Mouse (Mus musculus) lung, postnatal 14 days (tissue): ENCODE data around the gene Nup160.

ENCODE experiments used
- DNase-seq: peaks from one replicate; pipeline ENCODE4 v3.0.0; 2021

The Nup160 gene

DNA sequence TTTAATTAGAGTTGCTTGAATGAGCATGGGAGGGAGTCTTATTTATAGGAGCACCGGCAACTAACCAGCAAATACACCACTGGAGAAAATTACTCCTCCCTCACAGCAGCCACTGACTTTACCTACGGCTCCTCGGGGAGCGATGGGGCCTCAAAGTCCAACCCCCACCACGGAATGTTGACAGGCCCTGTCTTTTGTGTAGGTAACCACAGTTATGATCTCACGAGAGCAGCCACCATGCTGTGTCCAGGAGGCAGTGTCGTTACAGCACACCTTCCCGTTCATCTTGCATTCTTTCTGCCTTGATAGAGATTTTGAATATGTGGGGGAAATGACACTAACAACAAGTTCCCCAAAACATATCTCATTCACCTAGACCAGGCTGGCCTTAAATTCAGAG is at the start of gene Nup160:
TSS of gene Nup160 (plus strand) at position 209 of the 400 bp plus-strand sequence.
- DNase-seq: no peak

DNA sequence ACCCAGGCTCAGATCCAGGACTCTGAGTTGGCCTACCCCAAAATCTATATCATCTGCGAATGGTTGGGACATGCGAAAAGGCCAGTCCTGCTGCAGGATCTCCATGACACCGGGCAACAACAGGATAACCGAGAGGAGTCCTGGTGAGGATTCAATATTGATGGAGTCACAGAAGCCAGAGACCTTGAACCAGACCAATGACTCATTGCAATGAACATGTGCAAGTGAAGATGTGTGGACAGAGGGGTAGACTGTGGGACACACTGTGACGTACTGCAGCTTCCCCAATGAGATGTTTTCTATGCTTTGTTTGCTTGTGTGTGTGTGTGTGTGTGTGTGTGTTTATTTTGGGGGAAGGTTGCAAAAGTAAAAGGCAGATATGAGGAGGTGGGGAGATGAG is 48.8 kb upstream of the Nup160 start:
- no peak for DNase-seq

DNA sequence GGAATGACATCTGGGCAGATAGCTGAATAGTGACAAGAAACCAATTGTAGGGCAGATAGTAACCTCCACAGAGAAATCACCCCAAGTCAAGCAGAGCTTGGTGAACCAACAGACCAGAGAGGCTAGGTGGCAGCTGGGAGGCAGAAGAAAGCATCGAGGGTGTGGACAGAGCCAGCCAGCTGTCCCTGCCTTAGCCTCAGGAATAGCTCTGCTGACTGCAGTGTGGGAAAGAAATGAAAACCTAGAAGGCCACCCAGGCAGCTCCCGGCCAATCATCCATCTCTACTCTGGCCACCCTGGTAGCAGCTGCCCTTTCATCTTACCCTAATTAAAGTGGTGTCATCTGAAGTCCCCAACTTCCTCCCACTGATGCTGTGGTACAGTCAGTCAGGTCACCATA is 47.5 kb upstream of the Nup160 start:
- DNase-seq: no peak

DNA sequence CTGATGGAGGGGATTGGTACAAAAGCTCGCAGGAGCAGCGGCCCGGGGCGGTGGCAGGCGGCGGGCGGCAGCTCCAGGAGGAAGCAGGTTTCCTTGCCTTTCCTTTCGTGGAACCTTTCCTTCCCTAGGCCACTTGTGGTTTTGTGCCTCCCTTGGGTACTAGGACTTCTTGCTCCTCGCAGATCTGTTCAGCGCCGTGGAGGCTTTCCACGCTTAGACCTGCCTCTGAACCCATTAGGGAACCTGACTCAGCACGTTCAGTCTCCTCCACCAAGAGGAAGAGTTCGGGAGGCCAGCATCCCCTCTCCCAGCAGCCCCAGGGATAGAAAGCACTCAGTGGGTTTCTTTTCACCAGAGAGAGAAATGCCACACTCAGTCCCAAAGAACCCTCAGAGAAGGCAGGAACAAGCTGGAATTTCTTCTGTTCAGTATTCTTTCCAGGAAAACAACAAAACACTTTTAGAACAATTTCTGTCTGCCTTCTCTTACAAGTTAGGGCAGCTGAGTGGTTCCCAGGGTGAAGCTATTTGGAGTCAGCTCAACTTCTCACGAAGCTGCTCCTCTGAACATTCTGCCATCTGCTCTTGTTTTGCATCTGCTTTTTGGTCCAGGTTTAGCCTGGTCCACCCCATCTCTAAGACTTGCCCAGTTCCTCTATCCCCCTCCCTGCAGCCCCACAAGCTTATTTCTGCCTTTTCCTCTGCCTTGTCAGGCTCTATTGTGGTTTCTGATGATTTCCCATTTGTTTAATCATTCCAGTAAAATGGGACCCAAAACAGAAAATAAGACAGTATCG is 44.9 kb upstream of the Nup160 start:
- DNase-seq: no peak

DNA sequence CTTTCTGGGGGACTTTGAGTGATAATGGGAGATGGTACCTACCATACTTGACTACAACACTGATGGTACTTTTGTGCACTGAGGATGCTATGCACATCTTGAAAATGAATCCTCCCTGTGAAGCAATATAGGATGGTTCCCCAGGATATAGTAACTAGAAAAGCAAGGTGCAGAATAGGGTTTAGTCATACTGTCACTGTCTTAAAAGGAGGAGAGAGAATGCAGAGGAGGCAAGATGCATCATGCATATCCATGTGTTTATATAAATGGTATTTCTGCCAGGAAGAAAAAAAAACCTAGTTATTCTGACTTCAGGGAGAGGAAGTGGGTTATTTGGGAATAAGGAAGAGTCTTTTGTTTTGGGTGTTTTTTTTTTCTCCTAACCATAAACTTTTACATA is 42.3 kb upstream of the Nup160 start:
- DNase-seq: no peak

DNA sequence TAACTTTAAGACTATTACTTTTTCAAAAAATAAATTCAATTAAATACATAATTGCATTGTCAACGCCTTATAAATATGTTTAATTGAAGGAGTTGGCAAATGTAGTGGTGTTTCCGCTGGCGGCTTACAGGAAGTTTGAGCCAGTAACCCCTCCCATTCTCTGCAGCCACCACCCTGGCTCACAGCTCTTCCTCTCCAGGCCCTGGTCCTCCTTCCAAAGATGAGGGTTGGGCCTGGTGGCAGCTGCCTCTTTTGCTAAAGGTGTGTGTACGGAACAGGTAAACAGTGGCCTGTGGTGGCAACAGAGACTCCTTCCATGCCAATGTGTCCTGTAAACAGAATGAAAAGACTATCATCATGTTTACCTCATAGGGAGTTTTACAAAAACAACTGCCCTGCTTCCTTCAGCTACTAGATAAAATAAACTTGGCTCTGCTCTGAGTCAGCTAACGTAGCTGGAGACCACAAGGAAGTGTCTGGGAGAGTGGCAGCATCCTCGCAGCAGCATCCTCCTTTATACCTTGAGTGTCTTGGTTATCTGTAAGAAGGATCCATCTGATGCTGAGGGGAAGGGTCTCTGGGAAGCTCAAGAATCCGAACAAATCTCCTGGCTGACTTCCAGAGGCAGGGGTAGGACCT is 41.8 kb upstream of the Nup160 start:
- DNase-seq: peak; percentile 55

DNA sequence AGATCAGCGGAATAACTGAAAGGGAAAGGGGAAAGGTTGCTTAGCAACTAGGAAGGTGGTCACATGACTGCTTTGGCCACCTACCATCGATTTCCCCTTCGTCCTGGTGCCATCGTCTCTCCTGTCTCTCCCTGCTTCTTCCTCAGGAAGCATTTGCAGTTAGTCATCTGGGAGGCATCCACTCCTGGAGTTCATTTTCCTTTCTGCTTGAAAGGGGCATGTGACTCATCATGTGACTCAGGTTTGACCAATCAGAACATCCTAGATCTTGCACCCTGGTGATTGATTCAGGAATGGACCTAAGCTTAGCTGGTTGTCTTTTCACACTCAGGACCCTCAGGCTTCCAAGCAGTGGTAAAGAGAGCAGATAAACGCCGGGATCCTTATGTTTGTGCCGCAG is 40.2 kb upstream of the Nup160 start:
- DNase-seq: no peak

DNA sequence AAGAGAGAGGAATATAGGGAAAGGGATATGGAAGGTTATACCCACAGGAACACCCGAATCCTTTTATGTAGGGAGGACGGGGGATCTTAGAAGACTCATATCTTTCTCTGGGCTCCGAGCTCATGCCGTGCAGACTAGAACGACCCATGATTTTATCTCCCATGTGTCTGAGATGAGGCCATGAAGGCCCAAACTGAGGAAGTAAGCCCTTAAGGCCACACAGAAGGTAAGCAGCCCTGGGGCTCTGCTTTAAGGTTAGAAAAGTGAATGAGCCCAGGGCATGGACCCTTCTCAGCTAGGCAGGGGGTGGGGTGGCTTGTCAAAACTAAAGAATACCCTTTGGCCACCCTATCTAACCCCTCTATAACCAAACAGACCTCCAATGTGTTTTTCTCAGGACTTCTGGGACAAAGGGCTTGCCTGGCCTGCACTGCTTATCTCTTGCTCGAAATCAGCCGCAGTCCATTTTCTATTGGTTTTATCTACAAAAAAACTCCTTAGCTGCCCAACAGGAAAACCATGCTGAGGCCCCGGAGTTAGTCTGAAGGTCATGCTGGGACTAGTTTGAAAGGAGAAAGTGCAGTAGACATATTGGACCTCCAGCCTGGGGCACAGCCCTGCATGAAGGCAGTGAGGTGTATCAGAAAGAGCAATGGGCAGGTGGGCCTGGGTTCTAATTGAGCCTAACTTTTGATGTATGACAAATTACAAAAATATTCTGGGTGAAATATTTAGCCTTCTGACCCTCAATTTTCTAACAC is 37.8 kb upstream of the Nup160 start:
- DNase-seq: no peak

DNA sequence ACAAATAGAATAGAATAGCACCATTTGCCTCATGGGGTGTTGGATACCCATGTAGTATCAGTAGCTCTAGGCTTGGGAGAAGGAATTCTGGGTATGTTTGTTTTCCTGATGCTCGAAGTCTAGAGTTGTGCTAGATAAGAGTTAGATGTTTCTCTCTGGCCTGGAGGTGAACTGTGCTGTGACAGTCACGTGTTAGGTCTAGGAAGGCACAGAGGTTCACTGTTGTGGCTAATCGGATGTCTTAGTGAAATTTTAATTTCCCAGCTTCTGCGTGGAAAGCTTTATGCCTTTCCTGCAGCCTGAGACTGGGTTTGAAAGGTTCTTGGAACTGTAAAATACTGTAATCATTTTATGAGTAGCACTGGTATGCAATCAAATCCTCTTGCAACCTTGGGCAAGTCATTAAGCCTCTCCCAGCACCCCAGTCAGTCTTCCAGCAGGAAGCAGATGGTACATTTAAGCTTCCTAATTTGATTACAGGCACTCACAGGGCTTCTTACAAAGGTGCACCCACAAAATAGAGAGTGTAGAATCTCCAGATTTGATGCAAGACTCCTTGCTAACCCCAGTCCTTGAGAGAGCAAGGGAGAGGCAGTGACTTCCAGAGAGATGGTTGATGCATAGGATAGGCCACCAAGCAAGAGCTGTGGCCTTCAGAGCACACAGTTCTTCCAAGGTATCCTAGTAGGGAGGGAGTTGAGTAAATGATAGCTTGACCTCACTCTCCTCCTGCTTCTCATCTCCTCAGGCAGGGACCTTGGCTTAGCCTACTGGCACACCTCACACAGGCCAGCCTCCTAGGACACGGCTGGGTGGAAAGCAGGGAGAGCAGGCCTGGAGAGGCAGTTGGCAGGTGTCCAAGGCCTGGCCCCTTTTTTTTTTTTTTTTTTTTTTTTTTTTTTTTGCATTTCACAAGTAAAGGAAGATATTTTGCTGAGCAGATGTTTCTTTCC is 37.0 kb upstream of the Nup160 start:
- DNase-seq: no peak

DNA sequence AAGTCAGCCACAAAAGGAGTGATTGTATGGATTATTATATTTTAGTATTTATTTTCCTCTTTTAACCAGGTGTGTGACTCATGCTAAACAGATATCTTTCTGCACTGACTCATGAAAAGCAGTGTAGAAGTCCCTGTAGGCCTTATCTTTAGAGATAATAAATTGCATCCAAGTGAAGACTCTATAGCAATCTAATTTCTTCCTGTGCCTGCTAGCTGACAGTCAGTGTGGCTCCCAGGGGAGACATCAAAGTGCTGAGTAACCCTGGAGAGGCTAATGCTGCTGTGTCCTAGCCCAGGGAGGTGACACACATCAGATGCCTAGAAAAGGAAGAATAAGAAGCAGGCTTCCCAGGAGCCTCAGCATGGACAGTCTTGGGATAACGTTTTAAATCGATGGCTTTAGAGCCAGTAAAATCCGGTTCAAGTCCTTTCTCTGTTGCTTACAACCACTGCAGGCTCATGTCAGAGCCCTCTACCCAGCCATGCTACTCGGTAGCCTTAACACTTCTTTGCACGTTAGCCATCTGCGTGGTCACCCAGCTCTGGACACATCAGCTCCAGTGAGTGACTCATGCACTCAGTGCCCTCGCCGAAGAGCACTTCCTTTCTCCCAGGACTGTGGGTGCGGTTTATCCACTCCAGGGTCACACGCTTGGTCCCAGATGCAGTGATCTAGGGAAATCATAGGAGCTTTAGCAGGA is 35.9 kb upstream of the Nup160 start:
- DNase-seq: no peak

DNA sequence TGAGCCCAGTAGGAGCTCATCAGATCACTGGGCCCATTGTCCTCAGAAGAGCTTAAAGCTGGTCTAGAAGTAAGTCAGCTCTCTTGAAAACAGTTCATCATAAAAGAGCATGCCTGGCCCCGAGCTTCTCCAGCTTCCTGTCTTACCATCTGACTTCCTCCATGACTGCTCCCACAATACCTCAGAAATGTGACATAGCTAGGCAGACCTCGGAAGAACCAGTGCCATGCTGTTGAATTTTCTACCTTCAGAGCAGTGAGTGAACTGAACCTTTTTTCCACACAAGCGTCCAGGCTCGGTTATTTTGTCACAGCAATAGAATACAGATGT is 35.3 kb upstream of the Nup160 start:
- no peak for DNase-seq

DNA sequence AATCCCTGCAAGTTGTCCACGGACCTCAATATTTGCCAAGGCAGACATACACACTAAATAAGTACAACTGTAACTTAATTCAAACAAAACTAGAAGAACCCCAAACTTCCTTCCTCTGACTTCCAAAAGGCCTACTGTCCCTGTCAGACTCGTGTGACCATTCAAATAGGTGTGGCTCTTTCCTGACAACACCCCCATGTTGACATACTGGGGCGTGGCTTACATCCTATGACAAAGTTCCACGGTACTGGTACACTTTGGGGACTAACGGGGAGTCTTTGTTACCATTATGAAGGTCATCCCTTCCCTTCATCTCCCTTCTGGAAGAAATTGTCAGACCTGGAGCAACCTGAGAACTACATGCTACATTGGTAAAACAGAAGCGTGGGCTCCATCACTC is 29.9 kb upstream of the Nup160 start:
- DNase-seq: no peak

DNA sequence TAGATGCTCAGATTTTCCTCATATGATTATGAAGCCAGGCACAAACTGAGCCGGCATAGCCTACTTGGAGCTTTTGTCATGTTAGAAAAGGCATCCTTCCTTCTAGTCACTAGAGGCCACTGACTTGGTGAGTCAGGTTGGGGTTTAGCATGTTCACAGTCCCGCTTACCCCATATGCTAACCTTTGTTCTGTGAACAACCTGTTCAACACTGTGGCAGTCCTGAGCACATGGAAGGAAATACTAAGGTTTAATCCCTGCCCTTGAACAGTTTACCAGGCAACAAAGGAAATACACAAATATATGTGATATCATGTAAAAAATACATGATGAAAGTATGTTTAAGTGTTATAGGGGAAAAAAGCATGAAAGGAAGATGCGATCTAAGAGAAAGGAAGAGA is 27.6 kb upstream of the Nup160 start:
- DNase-seq: no peak

DNA sequence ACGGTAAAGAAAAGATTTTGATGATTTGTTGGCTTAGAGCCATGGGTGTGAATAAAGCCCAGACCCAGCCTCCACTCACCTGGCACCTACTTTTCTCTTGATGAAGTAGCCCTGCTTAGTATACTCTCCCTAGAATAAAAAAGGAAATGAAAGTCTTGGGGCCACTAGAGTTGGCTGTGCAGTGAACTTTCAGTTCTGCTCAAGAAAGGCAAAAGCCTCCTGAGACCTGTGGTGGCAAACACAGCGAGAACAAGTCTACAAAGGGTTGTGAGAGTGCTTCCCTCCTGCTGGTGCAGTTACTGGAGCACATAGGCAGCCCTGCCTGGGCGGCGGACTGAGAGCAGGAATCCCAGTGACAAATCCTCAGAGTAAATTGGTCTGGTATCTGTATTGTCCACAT is 27.1 kb upstream of the Nup160 start:
- no peak for DNase-seq

DNA sequence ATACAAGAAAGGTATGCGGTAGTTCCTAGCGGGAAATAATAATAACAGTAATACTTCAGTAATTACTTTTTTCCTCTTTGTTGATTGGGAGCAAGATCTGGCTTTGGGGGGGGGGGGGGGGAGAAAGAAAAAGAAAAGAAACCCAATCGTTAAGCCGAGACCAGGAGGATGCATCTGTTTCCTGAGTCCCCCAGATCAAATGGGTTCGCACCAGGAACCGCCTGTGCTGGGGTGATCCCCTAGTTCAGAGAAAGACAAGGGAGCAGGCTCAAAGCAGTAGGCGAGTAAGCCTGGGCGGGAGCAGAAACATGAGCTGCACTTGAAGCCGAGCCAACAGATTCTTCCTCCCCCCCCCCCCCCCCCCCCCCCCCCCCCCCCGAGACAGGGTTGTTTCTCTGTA is 24.9 kb upstream of the Nup160 start:
- DNase-seq: no peak

DNA sequence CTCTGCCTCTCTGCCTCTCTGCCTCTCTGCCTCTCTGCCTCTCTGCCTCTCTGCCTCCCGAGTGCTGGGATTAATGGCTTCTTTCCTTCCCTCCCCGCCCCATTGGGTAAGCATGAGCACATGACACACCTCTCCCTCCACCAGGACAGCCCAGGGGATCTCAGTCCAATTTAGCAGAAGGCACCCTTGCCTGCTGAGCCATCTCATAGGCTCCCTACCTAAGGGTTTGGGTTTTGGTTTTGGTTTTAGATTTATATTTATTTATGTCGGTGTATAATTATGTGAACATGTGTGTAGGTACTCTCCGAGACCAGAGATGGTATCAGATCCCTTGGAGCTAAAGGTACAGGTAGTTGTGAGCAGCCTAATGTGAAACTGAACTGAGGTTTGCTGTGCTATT is 24.0 kb upstream of the Nup160 start:
- DNase-seq: no peak

DNA sequence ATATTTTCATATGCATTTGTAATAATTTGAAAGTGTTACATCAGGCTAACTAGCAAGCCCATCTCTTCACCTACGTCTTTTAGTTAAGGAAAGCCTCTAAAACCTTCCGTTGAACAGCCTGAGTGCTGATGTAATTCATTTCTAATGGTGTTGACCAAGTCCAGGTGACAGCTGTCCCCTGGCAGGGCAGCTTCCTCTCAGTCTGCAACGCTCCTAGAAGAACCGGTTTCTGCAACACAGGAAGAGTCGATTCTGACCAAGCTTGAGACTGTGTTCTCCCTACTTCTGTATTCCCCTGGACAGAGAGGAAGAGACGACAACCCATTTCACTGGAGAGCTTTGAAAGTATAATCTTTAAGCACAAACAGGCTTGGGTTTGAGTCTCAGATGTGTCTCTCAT is 21.6 kb upstream of the Nup160 start:
- DNase-seq: no peak

DNA sequence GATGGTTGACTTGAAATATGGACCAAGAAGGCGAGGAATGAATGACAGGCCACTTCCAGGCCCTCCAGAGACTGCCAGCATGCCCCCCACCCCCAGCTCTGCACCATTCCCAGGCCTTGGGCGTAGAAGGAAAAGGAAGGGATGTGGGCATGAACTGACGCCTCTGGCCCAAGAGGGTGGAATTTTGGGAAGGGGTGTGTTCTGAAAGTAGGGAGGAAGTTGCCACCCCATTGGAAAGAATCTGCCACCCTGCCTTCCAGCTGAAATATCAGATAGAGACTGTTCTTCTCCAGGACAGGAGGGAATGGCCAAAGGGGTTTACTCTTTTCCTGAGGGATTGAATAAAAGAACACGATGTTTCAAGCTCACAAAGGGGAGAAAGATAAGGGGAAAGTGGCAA is 18.4 kb upstream of the Nup160 start:
- no peak for DNase-seq

DNA sequence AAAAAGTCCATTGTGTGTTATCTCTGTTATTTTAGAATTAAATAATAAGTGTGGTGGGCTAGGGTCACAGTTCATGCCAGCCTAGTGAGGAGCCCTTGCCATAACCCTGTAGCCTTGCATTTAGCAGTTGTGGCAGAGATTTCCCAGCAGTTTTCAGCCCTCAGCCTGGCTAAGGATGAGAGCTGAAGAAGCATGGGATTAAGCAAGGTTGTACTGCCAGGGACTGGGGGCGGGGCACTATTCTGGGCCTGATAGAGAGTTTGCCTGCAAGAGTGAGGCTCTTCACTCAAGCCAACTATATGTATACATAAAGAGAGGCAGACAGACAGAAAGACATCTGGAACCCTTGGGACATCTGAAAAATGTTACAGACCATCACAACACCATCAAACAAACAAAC is 18.0 kb upstream of the Nup160 start:
- DNase-seq: no peak

DNA sequence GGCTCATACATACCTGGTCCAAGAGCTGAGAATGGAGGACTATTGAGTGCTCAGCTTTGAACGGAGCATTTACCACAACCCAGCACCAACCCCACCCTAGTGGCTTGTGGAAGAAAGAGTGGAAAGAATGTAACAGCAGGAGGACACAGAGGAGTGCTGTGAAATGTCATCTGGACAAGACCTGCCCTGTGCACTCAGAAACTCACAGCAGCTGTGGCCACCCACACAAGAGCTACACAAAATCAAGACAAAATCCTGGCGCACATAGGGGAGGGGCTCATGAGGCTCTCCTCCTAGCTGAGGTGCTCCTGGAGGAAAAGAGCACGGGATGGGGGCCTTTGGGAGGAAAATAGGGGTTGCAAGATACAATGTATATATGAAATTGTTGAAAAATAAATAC is 17.4 kb upstream of the Nup160 start:
- no peak for DNase-seq

DNA sequence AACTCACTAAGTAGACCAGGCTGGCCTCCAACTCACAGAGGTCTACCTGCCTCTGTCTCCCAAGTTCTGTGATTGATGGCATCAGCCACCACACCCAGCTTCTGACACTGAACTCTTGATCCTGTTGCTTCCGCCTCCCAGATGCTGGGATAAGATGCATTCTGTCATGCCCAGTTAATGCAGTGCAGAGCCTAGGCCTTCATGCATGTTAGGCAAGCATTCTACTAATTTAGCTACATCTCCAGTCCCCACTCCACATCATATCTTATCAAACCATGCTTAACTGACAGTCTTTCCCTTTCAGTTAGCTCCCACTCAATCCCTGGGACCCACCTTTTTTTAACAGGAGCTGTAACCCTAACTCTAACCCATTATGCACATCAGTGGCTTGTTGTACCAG is 16.1 kb upstream of the Nup160 start:
- no peak for DNase-seq

DNA sequence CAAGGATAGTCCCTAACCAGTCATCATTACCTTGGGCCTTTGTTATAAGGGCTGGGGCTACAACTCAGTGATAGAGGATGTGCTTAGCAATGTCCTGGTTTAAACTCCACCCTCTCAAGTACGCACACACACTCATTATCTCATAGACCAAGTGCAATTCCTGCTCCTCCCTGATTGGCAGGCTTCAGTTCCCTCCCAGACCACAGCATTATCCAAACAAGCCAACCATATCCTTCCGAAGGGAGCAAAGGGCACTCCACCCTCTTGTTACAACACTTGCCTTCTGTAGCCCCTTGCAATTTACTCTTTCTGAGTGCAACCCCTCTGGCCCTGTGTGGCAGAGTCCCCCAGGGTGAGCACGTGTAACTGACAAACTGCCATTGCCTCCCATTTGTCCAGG is 15.6 kb upstream of the Nup160 start:
- DNase-seq: no peak
